Comparison of ENCODE assay signal across 18 mouse cellular contexts in genomic region chr1:181414985-181415384, GRCm38 (mm10).
"Had no signal": no experiment of that assay in that cellular context is flagged by ENCODE, and none has a peak within 500 bp of the region (broad histone marks: within the 10 kb centered on the region; RNA-seq: fewer than 3 reads in every experiment).

No protein-coding gene starts in this region.

- H3K9ac ChIP-seq: limb, embryonic 12.5 days; liver, embryonic 13.5 days; liver, postnatal 0 days; lung, embryonic 15.5 days; midbrain, embryonic 12.5 days; neural tube, embryonic 12.5 days; stomach, embryonic 15.5 days had no signal

- H3K4me1 ChIP-seq: liver, embryonic 13.5 days had no signal

- ATAC-seq: liver, postnatal 0 days had no signal

- H3K9me3 ChIP-seq: limb, embryonic 12.5 days; liver, embryonic 13.5 days; lung, embryonic 15.5 days; midbrain, embryonic 12.5 days; neural tube, embryonic 12.5 days; stomach, embryonic 15.5 days had no signal

- DNase-seq: kidney, adult 11 months; kidney, adult 9 months; kidney, postnatal 36 days; layer of hippocampus, adult 9-11 months; layer of hippocampus, postnatal 36 days; liver; liver, embryonic 13.5 days; liver, postnatal 0 days; lung, postnatal 14 days; right cerebral cortex, postnatal 14 days; thymus, adult 2 months; thymus, postnatal 25 days had no signal

- H3K27me3 ChIP-seq: limb, embryonic 12.5 days; lung, embryonic 15.5 days; neural tube, embryonic 12.5 days had no signal

- H3K4me2 ChIP-seq: limb, embryonic 12.5 days; liver, embryonic 13.5 days; lung, embryonic 15.5 days; midbrain, embryonic 12.5 days; neural tube, embryonic 12.5 days; stomach, embryonic 15.5 days had no signal

- H3K4me3 ChIP-seq: limb, embryonic 12.5 days; liver, embryonic 13.5 days; lung, embryonic 15.5 days; midbrain, embryonic 12.5 days; neural tube, embryonic 12.5 days; stomach, embryonic 15.5 days had no signal

- H3K27ac ChIP-seq: kidney, postnatal 0 days; limb, embryonic 12.5 days; liver, embryonic 13.5 days; lung, embryonic 15.5 days; midbrain, embryonic 12.5 days; neural tube, embryonic 12.5 days; stomach, embryonic 15.5 days had no signal

- H3K36me3 ChIP-seq: limb, embryonic 12.5 days; liver, embryonic 13.5 days; lung, embryonic 15.5 days; midbrain, embryonic 12.5 days; neural tube, embryonic 12.5 days; stomach, embryonic 15.5 days had no signal
